Mouse (Mus musculus) T-helper 2 cell (primary cell): Measurements from ENCODE around the gene Cdh16.

ENCODE experiments used
- in situ Hi-C: fragments of 300-600 bp; cut with MboI, MseI; formaldehyde crosslinking; loops from one replicate; pipeline ENCODE4 v1.15.1; 2025; ENCODE audit warnings: high pct_unique_total_duplicates

Gene Cdh16

DNA sequence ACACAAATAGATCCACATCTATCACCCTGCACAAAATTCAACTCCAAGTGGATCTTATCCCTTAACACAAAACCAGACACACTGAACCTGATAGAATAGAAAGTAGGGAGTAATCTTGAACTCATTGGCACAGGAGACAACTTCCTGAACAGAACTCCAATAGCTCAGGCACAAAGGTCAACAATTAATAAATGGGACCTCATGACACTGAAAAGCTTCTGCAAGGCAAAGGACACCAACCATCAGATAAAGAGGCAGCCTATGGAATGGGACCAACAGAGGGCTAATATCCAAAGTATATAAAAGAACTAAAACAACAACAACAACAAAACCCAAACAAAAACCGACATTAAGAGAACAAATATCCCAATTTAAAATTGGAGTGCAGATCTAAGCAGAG, 39.7 kb downstream of the Cdh16 start:
- in situ Hi-C loops, result loop anchor here (5.0 to 25.0 kb wide), 2 partner anchors 337 to 1228 kb away; partner anchors contain the start of gene Tk2

DNA sequence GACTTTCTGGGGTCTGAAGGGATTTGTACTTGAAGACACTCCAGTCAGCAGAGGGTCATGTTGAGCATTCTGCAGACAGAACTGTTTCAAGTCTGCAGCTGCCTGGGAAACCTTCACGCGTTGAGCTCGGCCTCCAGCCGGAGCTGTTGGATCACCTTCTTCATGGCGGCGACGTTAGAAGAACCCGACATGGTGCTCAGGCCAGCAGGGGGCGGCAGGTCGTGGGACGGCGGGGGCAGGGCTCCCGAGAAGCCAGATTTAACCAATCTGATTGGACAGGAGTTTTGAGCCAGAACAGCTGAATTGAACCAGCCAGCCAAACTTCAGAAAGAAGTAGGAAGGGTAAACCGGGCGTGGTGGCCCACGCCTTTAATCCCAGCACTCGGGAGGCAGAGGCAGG, 46.6 kb downstream of the Cdh16 start:
- in situ Hi-C loops, result loop anchor here (25.0 kb wide), 1 partner anchor 1235 kb away; no protein-coding TSS in a partner anchor

DNA sequence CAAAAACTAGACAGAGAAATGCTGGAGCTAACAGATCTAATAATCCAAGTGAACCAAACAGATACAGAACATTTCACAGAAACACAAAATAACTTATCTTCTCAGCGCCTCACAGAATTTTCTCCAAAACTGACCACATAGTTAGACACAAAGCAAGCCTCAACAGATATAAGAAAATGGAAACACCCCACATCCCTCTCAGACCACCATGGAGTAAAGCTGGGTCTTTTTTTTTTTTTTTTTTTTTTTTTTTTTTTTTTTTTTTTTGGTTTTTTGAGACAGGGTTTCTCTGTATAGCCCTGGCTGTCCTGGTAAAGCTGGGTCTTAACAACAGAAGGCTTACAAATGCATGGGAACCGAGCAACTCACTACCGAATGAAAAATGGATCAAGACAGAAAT, 47.4 kb downstream of the Cdh16 start:
- in situ Hi-C loops, result loop anchor here (25.0 kb wide), 1 partner anchor 1235 kb away; no protein-coding TSS in a partner anchor

DNA sequence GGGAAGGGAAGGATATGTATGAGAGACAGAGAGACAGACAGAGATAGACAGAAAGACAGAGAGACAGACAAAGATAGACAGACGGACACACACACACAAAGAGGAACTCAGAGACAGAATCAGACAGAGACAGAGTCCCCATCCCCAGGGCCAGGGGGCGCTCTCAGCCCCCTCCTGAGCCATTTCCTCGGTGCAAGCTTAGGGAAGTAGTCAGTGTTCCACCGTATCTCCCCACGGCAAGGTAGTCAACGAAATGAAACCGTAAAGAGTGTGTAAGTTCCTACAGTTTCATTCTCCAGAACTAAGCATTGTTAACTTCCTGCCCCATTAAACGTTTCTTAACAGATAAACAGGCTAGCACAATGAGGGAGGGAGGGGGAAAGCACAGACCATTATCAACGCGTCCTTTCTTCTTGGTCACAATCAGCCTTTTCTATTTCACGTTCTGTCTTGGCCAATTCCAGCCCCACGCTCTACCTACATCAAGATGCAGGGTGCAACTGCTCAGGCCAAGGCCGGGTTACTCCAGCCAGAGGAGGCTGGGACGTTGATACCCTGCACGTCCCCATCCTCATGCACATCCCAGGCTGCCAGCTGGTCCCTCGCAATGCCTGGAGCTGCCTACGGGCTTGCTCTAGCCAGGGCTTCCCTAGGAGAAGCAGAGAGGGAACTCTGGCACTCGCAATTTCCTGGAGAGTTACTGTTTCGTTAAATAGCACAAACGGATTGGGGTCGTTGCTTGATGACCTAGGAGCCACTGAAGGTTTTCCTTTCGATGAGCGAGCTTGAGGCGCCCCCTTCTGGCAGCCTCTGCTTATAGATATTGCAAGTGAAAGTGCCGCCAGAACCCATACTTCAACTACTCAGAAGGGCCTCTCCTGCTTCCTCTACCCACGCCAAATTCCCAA, 53.5 kb downstream of the Cdh16 start:
- in situ Hi-C loops, result no loop called here

DNA sequence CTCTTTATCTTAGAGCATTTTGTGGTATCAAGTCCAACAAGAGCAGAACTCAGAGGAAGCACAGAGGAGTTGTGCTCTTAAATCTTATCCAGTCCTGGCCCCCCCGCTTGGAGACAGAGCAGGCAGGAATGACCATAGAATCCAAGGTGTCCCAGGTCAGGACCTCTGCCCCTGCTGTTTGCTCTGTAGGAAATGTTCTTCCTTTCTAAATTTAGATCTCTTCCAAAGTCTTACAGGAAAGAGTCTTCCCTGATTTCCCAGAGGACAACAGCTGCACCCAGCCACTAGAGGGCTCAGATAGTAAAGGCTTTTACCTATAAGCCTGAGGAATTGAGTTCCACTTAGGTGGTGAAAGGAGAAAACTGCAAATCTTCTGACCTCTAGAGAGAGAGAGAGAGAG, 54.6 kb downstream of the Cdh16 start:
- in situ Hi-C loops, result loop anchor here (10.0 kb wide), 1 partner anchor 225 kb away; no protein-coding TSS in a partner anchor

DNA sequence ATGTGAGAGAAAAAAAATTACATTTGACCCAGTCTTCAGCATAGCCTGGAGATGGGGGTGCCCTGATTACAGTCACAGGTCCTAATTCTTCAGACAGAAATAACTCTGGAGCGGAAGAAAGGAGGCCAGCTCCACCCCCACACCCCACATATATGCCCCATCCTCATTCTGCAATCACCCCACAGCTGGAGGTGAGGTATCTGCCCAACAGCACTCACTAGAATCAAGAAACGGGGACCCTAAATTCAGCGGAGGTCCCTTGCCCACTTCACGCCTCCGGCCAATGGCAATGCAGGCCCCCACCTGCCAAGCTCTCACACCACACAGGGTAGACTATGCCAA, 58.8 kb downstream of the Cdh16 start:
- in situ Hi-C loops, result loop anchor here (10.0 kb wide), 1 partner anchor 221 kb away; no protein-coding TSS in a partner anchor

DNA sequence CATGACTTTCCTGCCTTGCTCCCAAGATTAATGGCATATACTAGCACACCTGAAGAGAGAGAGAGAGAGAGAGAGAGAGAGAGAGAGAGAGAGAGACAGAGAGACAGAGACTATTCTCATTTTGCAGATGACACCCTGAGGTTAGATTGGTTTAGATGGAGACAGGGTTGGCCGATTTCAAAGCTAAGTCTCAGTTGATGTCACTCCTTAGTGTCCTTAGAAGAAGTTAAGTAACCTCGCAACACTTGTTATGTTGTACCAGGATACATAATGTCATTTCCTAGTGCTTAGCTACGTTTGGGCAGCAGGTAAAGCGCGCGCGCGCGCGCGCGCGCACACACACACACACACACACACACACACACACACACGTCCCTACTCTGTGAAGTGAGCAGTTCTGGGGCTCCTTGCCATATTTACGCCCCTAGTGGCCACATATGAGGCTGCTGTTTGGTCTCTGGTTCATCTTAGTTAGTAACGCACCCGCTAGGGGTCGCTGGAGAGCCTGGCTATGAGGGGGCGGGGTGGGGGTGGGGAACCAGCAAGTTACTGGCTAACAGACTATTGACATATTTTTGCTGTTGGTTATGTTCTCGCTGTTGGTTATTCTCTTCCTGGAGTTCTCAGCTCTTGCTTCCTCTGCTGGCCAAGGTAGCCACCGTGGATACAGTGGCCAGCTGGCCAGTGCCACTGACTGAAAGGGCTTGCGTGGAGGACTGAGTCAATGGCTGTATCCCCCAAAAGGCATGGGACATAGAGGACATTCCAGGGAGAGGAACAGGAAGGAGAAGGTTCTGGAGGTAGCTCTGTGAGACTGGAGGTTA, 59.4 kb downstream of the Cdh16 start:
- in situ Hi-C loops, result loop anchor here (10.0 kb wide), 1 partner anchor 220 kb away; no protein-coding TSS in a partner anchor

DNA sequence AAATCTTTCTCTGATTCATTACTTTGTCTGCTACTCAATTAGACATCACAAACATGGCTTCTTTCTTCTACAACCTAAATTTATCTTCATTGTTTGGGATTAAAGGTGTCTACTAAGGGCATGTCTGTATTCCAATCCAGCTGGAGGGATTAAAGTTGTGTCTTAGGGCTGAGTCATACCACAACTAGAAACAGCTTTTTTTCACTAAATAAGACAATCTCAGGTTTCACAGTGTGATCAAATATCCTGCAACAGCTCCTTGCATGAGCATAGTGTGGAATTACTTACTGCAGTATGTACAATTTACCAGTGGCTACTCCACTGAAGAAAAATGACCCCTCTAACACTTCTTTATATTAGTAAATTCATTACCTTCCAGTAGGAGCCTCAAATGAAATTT, 63.5 kb downstream of the Cdh16 start:
- in situ Hi-C loops, result loop anchor here (10.0 kb wide), 1 partner anchor 216 kb away; no protein-coding TSS in a partner anchor

DNA sequence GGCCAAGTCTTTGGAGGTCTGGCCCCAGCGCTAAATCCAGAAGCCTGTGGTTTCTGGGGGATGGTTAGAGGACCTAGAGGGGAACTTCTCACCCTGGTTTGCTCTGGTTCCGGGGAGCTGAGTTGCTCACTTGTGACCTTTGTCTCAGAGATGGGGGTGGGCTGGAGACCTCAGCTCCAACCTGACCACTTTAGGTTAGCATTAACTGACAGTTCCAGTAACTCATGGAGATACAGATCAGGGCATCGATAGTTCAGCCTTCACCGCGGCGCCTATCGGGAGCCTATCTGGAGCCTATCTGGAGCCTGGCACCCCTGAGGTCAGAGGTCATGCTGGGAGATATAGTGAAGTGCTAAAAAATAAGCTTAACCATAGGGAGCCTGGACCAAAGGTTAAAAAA, 67.0 kb downstream of the Cdh16 start:
- in situ Hi-C loops, result no loop called here

DNA sequence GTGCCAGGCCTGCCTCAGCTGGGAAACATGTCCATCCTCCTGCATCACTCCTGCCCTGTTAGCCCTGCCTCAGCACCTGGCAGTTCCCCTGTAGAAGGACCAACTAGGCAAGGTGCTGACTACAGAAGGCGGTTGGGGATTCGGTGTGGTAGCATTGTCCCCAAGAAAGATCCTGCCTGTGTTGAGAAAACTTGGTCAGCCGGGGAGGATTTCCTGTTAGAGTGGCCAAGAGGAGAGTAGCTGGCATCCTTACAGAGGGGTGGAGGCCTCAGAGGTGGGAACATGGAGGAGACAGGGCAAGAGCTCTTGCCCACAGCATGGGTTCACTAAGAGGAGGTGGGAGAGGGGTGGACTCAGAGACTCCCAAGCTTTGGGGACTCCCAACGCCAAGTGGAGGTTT, 69.0 kb downstream of the Cdh16 start:
- in situ Hi-C loops, result no loop called here
